Mouse (Mus musculus) liver, embryonic 11.5 days (tissue): ENCODE measurements at regions not wholly inside any gene's neighbourhood (a gene's known extent, or its start where the extent isn't known, plus 50 kb on each side); places are given as distances from the start of the nearest gene placed in this dataset.

Source experiments
- ATAC-seq: fragments of 200-750 bp; cut with Nextera tagmentation; replicated peaks from 2 replicates; pipeline ENCODE4 v1.8.0; 2017; ENCODE audit warnings: moderate number of reproducible peaks, mild to moderate bottlenecking, moderate TSS enrichment, moderate library complexity; ENCODE audit not compliant: low FRiP score
- DNase-seq: peaks from one replicate; pipeline ENCODE4 v3.0.0-alpha.2; 2017; ENCODE audit warnings: low spot score
- H3K27ac ChIP-seq: fragments of 300-500 bp; sonication (generic); 2 replicates; pipeline ENCODE4 v1.5.1; 2014; ENCODE audit warnings: mild to moderate bottlenecking, low read depth, low read length, control low read depth
- H3K27me3 ChIP-seq: fragments of 300-500 bp; sonication (generic); replicated peaks from 2 replicates; pipeline ENCODE4 v1.6.1; 2014; ENCODE audit warnings: low read length, mixed read lengths; ENCODE audit not compliant: control insufficient read depth, insufficient read depth
- H3K36me3 ChIP-seq: fragments of 300-500 bp; sonication (generic); 2 replicates; pipeline ENCODE4 v1.6.1; 2014; ENCODE audit warnings: mild to moderate bottlenecking, low read length, moderate library complexity, mixed read lengths; ENCODE audit not compliant: control insufficient read depth, insufficient read depth
- H3K4me1 ChIP-seq: fragments of 300-500 bp; sonication (generic); replicated peaks from 2 replicates; pipeline ENCODE4 v1.6.1; 2014; ENCODE audit warnings: low read length, mixed read lengths; ENCODE audit not compliant: control insufficient read depth, insufficient read depth
- H3K4me2 ChIP-seq: fragments of 300-500 bp; sonication (generic); 2 replicates; pipeline ENCODE4 v1.6.1; 2014; ENCODE audit warnings: mild to moderate bottlenecking, control low read depth, moderate library complexity
- H3K4me3 ChIP-seq: fragments of 300-500 bp; sonication (generic); 2 replicates; pipeline ENCODE4 v1.5.1; 2014; ENCODE audit warnings: low read depth, low read length, control low read depth
- H3K9ac ChIP-seq: fragments of 300-500 bp; sonication (generic); 2 replicates; pipeline ENCODE4 v1.6.1; 2014; ENCODE audit warnings: low read depth, low read length, control low read depth
- H3K9me3 ChIP-seq: fragments of 300-500 bp; sonication (generic); 2 replicates; pipeline ENCODE4 v1.6.1; 2016; ENCODE audit warnings: low read length, inconsistent platforms, mixed read lengths; ENCODE audit not compliant: control insufficient read depth
- WGBS: fragments of 180-500 bp; shearing (Covaris S2); extraction: QIAGEN DNeasy Blood & Tissue Kit; methylation state at CpG from one replicate; pipeline ENCODE4 v1.1.7; 2014; 5-methylcytosine and 5-hydroxymethylcytosine counted together

DNA sequence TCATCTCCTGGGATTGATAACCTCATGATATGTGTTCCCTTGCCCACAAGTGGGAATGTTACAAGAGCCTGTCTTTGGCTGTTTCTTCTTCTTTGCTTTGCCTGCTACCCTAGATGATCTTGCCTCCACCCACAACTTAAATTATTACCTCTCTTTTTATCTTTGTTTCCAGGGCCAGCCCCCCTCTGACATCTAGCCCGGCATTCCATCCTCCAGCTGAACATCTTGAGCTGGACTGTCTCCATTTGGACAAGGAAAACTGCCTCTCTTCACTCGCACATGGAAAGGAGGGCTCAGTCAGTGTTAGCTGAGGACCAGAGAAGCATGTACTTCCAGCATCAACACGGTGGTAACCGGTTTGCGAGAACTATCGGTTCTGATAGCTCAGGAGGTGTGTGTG, 124.3 kb downstream of the Zfp365 start:
- no peak overlapping the region for H3K4me2 ChIP-seq
- no peaks in the 10 kb centered on the region for H3K36me3 ChIP-seq
- H3K27me3 ChIP-seq, result no peaks in the 10 kb centered on the region
- 61% methylated on average over 6 of the region's 6 CpGs for WGBS
- no peak for ATAC-seq
- no peak overlapping the region for H3K4me3 ChIP-seq
- DNase-seq, result no peak
- no peak overlapping the region for H3K9ac ChIP-seq
- H3K9me3 ChIP-seq, result no peaks in the 10 kb centered on the region
- H3K27ac ChIP-seq, result no peak overlapping the region
- H3K4me1 ChIP-seq, result no peaks in the 10 kb centered on the region

DNA sequence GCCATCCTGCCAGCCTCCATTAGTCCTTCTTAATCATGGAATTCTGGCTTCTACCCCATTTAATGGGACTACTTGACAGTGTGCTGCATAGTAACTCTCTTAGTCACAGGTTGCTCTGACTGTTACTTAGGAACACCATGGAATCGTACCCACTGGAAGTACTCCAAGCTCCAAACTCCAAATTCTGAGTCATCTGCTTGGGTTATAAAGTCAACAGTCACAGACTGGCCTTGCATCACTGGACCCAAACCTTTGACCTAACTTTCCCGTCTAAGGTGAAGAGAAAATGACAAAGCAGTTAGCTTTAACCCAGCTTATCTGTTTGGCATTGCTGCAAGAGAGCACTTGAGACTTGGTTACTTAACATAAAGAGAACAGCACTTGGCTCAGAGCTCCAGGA, 126.9 kb downstream of the Zfp365 start:
- H3K27me3 ChIP-seq, result no peaks in the 10 kb centered on the region

DNA sequence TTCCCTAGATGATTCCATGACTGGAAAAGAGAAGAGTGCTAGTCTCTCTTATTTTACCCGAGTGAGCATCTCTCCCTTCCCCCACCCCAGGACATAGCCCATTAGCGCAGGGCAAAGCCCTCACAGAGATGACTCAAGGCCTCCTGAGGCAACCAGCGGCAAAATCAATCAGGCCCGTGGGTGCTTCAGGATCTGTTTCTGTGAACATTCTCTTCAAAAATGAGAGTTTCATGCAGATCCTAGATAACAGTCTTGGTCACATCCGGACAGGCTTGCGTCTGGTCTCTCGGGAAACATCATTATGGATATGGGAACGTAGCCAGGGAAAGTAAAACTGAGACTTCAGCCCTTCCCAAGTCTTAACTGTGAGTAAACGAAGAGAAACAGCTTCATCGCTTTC, 134.1 kb downstream of the Zfp365 start:
- H3K4me3 ChIP-seq, result no peak overlapping the region
- WGBS, result 70% methylated on average over 10 of the region's 10 CpGs
- H3K36me3 ChIP-seq, result no peaks in the 10 kb centered on the region
- no peak overlapping the region for H3K4me2 ChIP-seq
- ATAC-seq (no peak), DNase-seq (no peak)
- no peaks in the 10 kb centered on the region for H3K9me3 ChIP-seq
- no peak overlapping the region for H3K27ac ChIP-seq
- H3K4me1 ChIP-seq, result no peaks in the 10 kb centered on the region
- H3K27me3 ChIP-seq, result no peaks in the 10 kb centered on the region
- H3K9ac ChIP-seq, result no peak overlapping the region

More for the DNA sequence above, 126.9 kb downstream of the Zfp365 start:
- Histone ChIP-seq H3K9me3 (no peaks in the 10 kb centered on the region), H3K27ac (no peak overlapping the region), H3K4me3 (no peak overlapping the region), H3K4me1 (no peaks in the 10 kb centered on the region), H3K36me3 (no peaks in the 10 kb centered on the region), H3K4me2 (no peak overlapping the region), H3K9ac (no peak overlapping the region)
- ATAC-seq (no peak), DNase-seq (no peak)
- 68% methylated on average over 2 of the region's 2 CpGs for WGBS

DNA sequence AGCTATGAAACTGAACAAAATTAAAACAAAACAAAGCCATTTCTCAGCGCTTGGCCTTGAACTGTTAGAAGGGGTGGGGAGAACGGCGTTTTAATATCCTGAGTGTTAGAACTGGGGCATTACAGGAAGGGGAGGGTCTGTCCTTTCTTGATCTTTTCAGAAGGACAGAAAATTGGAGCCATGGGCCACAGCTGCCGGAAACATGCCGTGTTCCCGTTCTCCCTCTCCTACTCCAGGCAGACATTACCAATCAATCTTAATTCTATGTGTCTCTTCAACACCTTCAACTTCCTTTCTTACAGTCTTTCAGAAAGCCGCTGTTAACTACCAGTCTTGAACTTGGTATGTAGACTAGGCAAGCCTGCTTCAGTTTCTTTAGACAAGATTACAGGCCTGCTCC, 134.7 kb downstream of the Zfp365 start:
- WGBS, result 81% methylated on average over 7 of the region's 7 CpGs
- Histone ChIP-seq H3K4me1 (no peaks in the 10 kb centered on the region), H3K27me3 (no peaks in the 10 kb centered on the region), H3K9ac (no peak overlapping the region), H3K27ac (no peak overlapping the region), H3K36me3 (no peaks in the 10 kb centered on the region), H3K4me3 (no peak overlapping the region), H3K4me2 (no peak overlapping the region), H3K9me3 (no peaks in the 10 kb centered on the region)
- DNase-seq (no peak), ATAC-seq (no peak)

DNA sequence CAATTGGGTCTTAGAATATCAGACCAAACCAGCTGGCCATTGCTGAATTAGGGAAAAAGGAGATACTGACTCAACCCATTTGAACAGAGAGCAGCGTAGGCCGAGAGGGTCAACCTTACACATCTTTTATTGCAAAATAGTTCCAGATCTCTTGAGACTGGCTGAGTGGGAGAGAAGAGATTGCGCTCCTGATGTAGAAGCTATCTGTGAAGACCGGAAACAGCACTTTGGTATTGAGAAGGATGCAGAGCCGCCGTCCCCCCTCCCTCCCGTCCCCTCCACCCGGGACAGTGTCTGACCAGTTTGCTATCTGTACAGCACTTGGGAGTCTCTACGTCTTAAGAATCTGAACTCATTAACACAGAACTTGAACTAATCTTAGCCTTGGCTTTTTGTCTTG, 135.6 kb downstream of the Zfp365 start:
- H3K36me3 ChIP-seq, result no peaks in the 10 kb centered on the region
- DNase-seq (no peak), ATAC-seq (no peak)
- no peaks in the 10 kb centered on the region for H3K9me3 ChIP-seq
- H3K27me3 ChIP-seq, result no peaks in the 10 kb centered on the region
- no peak overlapping the region for H3K4me3 ChIP-seq
- no peak overlapping the region for H3K4me2 ChIP-seq
- H3K9ac ChIP-seq, result no peak overlapping the region
- H3K4me1 ChIP-seq, result no peaks in the 10 kb centered on the region
- WGBS, result 86% methylated on average over 9 of the region's 9 CpGs
- no peak overlapping the region for H3K27ac ChIP-seq

DNA sequence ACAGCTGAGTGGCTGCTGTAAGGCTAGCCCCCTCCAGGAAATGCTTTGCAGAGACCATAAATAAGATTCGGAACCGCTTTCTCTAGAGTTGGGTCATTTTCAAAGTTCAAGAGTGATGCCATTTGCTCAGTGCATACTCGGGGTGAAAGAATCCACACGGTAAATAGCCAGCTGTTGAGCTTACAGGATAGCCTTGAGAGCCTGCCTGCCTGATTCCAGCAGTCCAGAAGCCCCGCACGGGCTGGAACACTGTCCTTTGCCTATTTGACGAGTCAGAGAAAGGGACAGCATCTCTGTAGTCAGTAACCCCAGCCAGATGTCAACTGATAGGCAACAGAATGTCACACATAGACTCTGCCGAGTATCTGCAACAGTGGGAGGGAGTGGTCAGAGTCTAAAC, 140.7 kb downstream of the Zfp365 start:
- WGBS, result 73% methylated on average over 8 of the region's 8 CpGs
- H3K9ac ChIP-seq, result no peak overlapping the region
- H3K27ac ChIP-seq, result no peak overlapping the region
- no peaks in the 10 kb centered on the region for H3K27me3 ChIP-seq
- no peak for DNase-seq
- ATAC-seq, result no peak
- no peak overlapping the region for H3K4me2 ChIP-seq
- H3K4me1 ChIP-seq, result no peaks in the 10 kb centered on the region
- no peak overlapping the region for H3K4me3 ChIP-seq
- H3K9me3 ChIP-seq, result no peaks in the 10 kb centered on the region
- no peaks in the 10 kb centered on the region for H3K36me3 ChIP-seq

DNA sequence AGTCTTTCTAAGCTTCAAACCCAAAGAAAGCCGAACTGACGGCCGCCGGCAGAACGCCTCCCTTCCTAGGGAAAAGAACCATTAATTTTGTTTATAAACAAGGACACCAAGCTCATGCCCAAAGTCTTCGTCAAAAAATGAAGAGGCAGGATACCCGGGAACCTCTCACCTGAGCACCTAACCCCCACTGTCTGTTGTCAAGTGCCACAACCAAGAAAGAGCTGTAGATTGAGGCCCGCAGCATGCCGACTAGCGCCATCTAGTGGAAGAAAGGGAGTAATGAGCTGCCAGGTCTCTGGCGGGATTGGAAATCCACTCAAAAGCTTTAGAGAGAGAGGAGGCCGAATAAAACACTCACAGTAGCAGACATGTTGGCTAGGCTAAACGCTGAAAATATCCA, 146.4 kb downstream of the Zfp365 start:
- no peak for DNase-seq
- no peak overlapping the region for H3K9ac ChIP-seq
- no peak overlapping the region for H3K27ac ChIP-seq
- H3K36me3 ChIP-seq, result no peaks in the 10 kb centered on the region
- H3K4me1 ChIP-seq, result no peaks in the 10 kb centered on the region
- H3K4me3 ChIP-seq, result no peak overlapping the region
- H3K27me3 ChIP-seq, result no peaks in the 10 kb centered on the region
- H3K4me2 ChIP-seq, result no peak overlapping the region
- 35% methylated on average over 13 of the region's 13 CpGs for WGBS
- ATAC-seq, result no peak
- no peaks in the 10 kb centered on the region for H3K9me3 ChIP-seq

DNA sequence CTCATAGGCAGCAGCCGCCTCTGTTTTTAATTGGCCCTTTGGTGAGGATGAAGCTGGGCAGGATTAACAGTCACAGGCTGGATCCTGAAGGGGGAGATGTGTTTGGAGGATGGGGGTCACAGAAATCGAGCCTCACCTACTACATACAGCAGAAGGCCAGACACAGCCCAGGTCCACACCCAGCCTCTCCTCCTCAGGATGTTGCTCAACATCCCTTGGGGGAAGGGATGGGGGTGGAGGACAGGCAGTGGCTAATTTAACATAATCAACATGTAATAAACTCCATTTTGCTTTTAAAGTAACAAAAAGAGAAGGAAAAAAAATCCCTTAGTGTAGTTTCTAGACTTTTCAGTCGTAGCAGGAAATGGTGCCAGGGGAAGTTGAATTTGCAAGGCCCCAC, 152.0 kb downstream of the Zfp365 start:
- Histone ChIP-seq H3K27me3 (no peaks in the 10 kb centered on the region), H3K9ac (no peak overlapping the region), H3K27ac (no peak overlapping the region), H3K9me3 (no peaks in the 10 kb centered on the region), H3K36me3 (no peaks in the 10 kb centered on the region), H3K4me1 (no peaks in the 10 kb centered on the region), H3K4me3 (no peak overlapping the region), H3K4me2 (no peak overlapping the region)
- 48% methylated on average over 3 of the region's 3 CpGs for WGBS
- ATAC-seq (no peak), DNase-seq (no peak)

DNA sequence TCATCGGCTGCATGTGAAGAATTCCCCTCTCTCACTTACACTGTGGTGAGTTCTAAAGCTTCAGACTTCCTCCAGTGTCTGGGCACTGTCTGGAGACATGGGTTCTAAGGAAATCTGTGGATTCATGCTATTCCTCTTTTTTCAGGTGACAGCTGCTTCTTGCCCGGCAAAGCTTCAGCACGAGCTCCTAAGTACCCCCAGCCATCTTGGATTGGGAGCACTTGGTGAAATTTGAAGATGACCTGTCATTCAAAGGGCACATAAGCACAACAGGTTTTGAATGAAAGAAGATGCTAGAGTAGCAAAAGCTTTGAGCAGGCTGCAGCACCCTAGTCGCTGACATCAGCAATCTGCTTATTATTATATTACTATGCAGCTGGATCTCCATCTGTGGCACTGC, 164.3 kb downstream of the Zfp365 start:
- H3K4me1 ChIP-seq, result no peaks in the 10 kb centered on the region
- no peak overlapping the region for H3K27ac ChIP-seq
- H3K9ac ChIP-seq, result no peak overlapping the region
- no peak for ATAC-seq
- no peak for DNase-seq
- WGBS, result 79% methylated on average over 4 of the region's 4 CpGs
- H3K4me2 ChIP-seq, result no peak overlapping the region
- no peaks in the 10 kb centered on the region for H3K27me3 ChIP-seq
- no peaks in the 10 kb centered on the region for H3K36me3 ChIP-seq
- no peaks in the 10 kb centered on the region for H3K9me3 ChIP-seq
- no peak overlapping the region for H3K4me3 ChIP-seq
